Mouse (Mus musculus) E14TG2a.4 (cell line): ENCODE measurements at regions not wholly inside any gene's neighbourhood (a gene's known extent, or its start where the extent isn't known, plus 50 kb on each side); places are given as distances from the start of the nearest gene placed in this dataset.

Experiments
- H3K27me3 ChIP-seq: 2 replicates; pipeline ENCODE4 v1.6.1; 2014; ENCODE audit warnings: low read length, control low read depth; ENCODE audit not compliant: insufficient read depth
- H3K36me3 ChIP-seq: 2 replicates; pipeline ENCODE4 v1.6.1; 2014; ENCODE audit warnings: low read length, control low read depth; ENCODE audit not compliant: insufficient read depth
- H3K4me1 ChIP-seq: replicated peaks from 2 replicates; pipeline ENCODE4 v1.6.1; 2014; ENCODE audit warnings: low read depth, low read length, control low read depth
- H3K4me3 ChIP-seq: replicated peaks from 2 replicates; pipeline ENCODE4 v1.5.1; 2014; ENCODE audit warnings: mild to moderate bottlenecking, low read length
- H3K9me3 ChIP-seq: 2 replicates; pipeline ENCODE4 v1.6.1; 2014; ENCODE audit warnings: low read length, control low read depth
- CTCF ChIP-seq: conservative IDR thresholded peaks from 2 replicates; pipeline ENCODE4 v1.5.1; 2014; ENCODE audit warnings: low read length
- NANOG ChIP-seq: IDR thresholded peaks from 2 replicates; pipeline ENCODE4 v1.6.1; 2014; ENCODE audit warnings: borderline replicate concordance, low read length, mixed read lengths
- POU5F1 ChIP-seq: IDR thresholded peaks from 2 replicates; pipeline ENCODE4 v1.6.1; 2014; ENCODE audit warnings: low read length, borderline replicate concordance

DNA sequence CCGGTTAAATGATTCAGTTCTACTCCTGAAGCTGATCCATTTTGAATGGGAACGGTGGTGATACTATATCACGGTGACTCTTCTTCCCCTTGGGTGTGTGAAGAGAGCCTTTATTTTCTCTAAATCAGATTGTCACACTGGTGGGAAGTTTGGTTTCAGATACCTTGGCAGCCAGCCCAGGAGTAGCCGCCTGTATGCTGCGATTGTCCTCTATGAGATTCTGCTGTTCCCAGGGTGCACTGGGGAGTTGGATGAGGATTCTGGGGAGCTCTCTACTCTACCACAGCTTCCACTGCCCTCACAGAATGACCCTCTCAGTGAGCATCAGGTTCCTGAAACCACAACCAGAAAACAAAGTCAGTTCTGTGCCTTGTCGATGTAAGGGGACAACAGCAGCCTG lies 104.0 kb upstream of the Rapgef5 start:
- H3K27me3 ChIP-seq, result peaks cover 7% of the 10 kb centered on the region; the same call in 1 of the 2 replicates
- H3K9me3 ChIP-seq, result no peaks in the 10 kb centered on the region
- TF ChIP-seq NANOG (no peak), POU5F1 (no peak), CTCF (no peak)
- no peak overlapping the region for H3K4me3 ChIP-seq
- no peaks in the 10 kb centered on the region for H3K4me1 ChIP-seq
- no peaks in the 10 kb centered on the region for H3K36me3 ChIP-seq

DNA sequence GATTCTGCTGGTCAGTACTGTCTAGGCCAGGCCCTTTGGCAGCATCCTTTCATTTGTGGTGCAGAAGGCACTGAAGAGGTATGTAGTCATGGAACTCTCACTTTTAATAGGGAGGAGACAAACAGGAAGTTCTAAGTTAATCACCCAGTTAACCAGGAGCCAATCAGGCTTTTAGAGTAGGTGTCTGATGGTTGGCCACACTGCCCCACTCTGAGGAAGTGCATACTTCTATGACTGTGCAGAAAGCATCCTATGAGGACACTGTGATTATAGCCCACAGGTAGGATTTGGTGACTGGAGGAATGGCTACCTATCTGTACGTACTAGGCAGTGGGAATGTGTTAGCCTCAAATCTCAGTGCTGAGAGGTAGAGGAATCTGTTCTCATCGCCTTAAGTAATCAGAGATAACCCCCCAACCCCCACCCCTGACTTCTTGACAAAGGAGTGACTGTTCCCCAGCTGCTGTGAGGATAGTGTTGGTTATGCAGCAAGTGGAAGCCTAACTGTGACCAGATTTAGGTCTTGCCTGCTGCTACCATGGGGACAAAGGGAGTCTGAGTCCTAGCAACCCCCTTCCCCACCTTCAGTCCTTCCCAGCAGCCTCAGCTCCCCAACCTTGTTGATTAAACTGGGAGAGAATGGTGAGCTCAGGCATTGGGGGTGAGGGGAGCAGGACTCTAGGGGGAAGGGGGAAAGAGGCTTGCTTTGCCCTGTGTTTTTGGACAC lies 103.3 kb upstream of the Rapgef5 start:
- H3K4me3 ChIP-seq, result no peak overlapping the region
- TF ChIP-seq POU5F1, result no peak
- TF ChIP-seq NANOG, result no peak
- TF ChIP-seq CTCF, result no peak
- peaks cover 7% of the 10 kb centered on the region; the same call in 1 of the 2 replicates for H3K27me3 ChIP-seq
- H3K36me3 ChIP-seq, result no peaks in the 10 kb centered on the region
- no peaks in the 10 kb centered on the region for H3K4me1 ChIP-seq
- H3K9me3 ChIP-seq, result no peaks in the 10 kb centered on the region

DNA sequence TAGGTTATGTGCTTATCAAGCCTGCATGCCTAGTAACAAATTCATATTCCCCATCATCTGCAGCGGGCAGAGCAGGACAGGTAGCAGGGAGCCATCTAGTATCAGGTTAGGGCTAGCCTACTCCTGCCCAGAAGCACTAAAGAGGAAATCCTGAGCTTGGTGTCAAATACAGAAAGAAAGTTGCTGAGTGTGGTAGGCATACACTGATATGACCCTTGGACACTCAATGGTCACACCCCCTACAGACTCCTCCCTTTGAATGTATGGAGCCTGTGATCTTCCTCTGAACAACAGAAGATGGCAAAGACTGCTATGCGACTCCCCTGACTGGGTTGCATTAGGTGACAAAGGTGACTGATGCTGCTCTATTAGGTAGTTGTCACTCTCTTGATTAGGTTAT lies 102.3 kb upstream of the Rapgef5 start:
- no peak for TF ChIP-seq NANOG
- TF ChIP-seq POU5F1, result no peak
- no peak for TF ChIP-seq CTCF
- peaks cover 4% of the 10 kb centered on the region; the same call in 1 of the 2 replicates for H3K27me3 ChIP-seq

DNA sequence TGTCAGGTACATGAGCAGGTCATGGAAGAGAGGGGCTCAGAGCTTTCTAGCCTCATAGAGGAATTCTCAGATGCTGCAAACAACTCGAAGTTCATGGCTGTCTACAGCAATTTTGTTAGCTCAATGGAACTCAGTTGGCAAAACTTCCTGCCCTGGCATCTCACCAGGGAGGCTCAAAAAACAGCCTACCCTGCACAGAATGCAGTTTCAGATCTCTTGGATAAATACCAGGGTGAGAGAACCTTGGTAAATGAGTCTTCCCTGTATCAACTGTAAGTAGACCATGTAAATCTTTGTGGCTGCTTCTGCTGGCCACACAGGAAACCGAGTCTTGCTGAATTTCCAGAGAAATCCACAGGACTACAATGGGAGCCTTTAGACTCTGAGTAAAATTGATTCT lies 101.1 kb upstream of the Rapgef5 start:
- Histone ChIP-seq H3K36me3 (no peaks in the 10 kb centered on the region), H3K4me1 (no peaks in the 10 kb centered on the region), H3K9me3 (no peaks in the 10 kb centered on the region), H3K27me3 (0 out of 2 replicates have a peak, but pooled peaks cover 3% of the 10 kb centered on the region), H3K4me3 (no peak overlapping the region)
- TF ChIP-seq POU5F1 (no peak), NANOG (no peak), CTCF (no peak)

More for the DNA sequence above, 102.3 kb upstream of the Rapgef5 start:
- Histone ChIP-seq H3K9me3 (no peaks in the 10 kb centered on the region), H3K4me3 (no peak overlapping the region), H3K36me3 (no peaks in the 10 kb centered on the region), H3K4me1 (no peaks in the 10 kb centered on the region)

DNA sequence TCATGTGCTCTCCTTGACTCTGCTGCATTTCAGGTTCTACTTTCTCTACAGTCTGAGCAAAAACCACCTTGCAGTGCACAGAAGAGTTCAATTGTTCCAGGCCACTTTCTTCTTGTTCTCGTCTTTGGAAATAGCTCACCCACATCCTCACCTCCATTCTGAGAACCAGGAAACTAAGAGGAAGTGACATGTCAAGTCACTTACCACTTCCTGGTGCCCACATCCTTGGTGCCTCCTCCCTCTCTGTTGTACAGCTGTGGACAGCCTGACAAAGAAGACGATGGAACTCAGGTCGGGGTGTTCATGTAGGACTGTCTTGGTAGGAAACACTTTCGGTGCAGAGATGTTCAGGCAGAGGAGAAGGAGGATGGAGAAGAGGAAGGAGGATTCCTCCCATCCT lies 98.3 kb upstream of the Rapgef5 start:
- TF ChIP-seq POU5F1 (no peak), NANOG (no peak), CTCF (no peak)
- Histone ChIP-seq H3K36me3 (no peaks in the 10 kb centered on the region), H3K9me3 (no peaks in the 10 kb centered on the region), H3K4me3 (no peak overlapping the region), H3K4me1 (no peaks in the 10 kb centered on the region), H3K27me3 (0 out of 2 replicates have a peak, but pooled peaks cover 3% of the 10 kb centered on the region)

DNA sequence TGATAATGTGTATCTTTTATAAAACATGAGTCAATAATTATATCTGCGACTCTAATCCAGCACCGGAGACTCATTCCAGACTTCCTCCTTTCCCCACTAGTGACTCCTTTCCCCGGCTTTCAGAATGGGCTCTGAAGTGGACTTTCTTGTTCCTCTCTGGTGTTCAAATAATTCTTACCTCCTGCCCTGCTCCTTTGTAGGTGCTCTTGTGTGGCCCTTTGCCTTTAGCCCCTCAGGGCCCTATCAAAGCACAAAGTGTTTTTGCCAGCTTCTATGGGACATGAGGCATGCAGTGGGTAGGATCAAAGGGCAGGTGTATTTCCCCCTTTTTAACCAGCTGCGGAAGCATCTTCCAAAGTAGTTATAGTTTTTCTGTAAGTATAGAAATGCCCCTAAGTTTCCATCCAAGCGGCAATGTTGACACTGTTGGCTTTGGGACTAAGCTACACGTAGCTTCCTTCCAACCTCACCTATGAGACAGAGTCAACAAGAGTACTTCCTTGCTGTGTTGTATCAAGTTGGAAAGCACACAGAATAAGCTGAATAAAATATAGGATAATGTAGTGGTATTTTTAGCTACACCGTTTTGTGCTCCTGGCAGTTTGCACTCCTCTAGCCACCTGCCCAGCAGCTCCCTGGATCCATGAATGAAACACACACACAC lies 93.8 kb upstream of the Rapgef5 start:
- no peak for TF ChIP-seq NANOG
- no peak for TF ChIP-seq CTCF
- TF ChIP-seq POU5F1, result no peak
- no peaks in the 10 kb centered on the region for H3K27me3 ChIP-seq

DNA sequence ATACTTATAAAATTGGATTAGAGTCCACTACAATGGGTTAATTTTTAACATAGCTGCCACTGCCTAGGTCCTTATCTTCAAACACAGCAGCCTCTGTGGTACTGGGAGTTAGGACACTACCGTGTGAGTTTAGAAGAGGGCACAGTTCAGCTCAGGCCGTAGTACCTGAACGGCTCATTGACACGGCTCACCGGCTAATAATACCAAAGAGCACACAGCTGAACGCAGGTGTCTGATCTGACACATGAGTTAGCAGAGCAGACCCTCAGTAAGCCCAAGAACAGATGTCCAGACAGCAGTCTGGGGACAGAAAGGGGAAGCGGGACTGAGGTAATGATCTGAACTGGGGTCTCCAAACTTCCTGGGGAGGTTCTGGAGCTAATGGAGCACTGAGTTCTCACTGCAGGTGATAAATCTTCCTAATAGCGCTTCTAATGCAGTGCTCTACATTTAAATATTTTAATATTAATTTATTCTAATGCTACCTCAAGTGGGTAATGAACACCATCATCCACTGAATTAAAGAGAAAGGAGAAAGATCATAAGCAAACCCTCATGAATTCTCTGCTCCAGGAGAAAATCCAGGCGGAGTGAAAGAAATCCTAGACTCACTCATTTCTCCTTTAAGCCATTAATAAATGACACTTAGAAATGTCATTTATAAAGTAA lies 90.8 kb upstream of the Rapgef5 start:
- H3K36me3 ChIP-seq, result no peaks in the 10 kb centered on the region
- H3K4me3 ChIP-seq, result no peak overlapping the region
- H3K9me3 ChIP-seq, result no peaks in the 10 kb centered on the region
- no peaks in the 10 kb centered on the region for H3K27me3 ChIP-seq
- H3K4me1 ChIP-seq, result no peaks in the 10 kb centered on the region; the same call in 1 of the 2 replicates
- TF ChIP-seq NANOG (no peak), POU5F1 (no peak), CTCF (no peak)

More for the DNA sequence above, 93.8 kb upstream of the Rapgef5 start:
- H3K36me3 ChIP-seq, result no peaks in the 10 kb centered on the region
- no peaks in the 10 kb centered on the region; the same call in 1 of the 2 replicates for H3K4me1 ChIP-seq
- H3K9me3 ChIP-seq, result no peaks in the 10 kb centered on the region
- H3K4me3 ChIP-seq, result no peak overlapping the region

DNA sequence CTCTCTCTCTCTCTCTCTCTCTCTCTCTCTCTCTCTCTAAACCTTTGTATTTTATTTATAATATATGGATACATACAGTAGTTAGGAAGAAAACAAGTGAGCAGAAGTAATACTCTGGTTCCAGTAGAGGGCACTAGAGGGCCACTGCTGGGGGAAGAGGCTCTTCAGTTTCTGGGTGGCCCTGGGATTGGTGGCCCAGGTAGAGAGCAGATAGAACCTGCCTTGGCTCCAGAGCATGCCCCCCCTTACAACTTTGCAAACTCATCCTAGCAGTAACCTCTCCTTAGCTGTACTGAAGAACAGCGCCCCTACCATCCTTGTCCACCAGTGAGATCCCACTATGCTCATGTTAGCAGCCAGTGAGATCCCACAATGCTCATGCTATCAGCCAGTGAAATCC lies 88.8 kb upstream of the Rapgef5 start:
- Histone ChIP-seq H3K9me3 (no peaks in the 10 kb centered on the region), H3K4me1 (no peaks in the 10 kb centered on the region; the same call in 1 of the 2 replicates), H3K4me3 (no peak overlapping the region), H3K27me3 (no peaks in the 10 kb centered on the region), H3K36me3 (no peaks in the 10 kb centered on the region)
- no peak for TF ChIP-seq NANOG
- no peak for TF ChIP-seq POU5F1
- TF ChIP-seq CTCF, result peak; percentile 46
